Mouse (Mus musculus) kidney, postnatal 36 days (tissue): ENCODE measurements at regions not wholly inside any gene's neighbourhood (a gene's known extent, or its start where the extent isn't known, plus 50 kb on each side); places are given as distances from the start of the nearest gene placed in this dataset.

Experiments
- DNase-seq, 2 experiments: peaks; one replicate each; pipeline ENCODE4 v3.0.0; 2021 to 2022; ENCODE audit warnings: mixed read lengths in 2 of 2

GRCm38 (mm10) chr8:116025321-116025720 lies 317.7 kb upstream of the Maf start:
- DNase-seq: peak in 1 of 2 experiments; percentile 13

GRCm38 (mm10) chr8:116024811-116025210 lies 317.2 kb upstream of the Maf start:
- peak; percentile 10 to 56 for DNase-seq

DNA sequence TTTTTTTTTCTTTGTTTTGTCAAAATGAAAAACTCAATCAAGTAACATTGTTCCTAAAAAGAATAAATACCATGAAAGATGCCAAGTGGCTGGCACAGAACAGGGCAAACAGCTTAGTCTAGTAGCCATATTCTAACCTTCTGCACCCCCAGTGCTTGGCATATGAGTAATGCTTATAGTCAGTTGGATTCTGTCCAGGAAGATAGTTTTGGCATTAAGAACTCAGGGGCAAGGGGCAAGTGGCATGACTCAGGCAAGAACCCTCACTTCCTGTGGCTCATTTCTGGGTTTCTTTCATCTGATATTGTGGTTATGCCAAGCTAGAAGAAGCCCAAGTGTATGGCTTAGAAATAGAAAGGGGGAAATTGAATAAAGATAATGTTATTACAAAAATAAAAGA lies 314.1 kb upstream of the Maf start:
- DNase-seq: no peak

DNA sequence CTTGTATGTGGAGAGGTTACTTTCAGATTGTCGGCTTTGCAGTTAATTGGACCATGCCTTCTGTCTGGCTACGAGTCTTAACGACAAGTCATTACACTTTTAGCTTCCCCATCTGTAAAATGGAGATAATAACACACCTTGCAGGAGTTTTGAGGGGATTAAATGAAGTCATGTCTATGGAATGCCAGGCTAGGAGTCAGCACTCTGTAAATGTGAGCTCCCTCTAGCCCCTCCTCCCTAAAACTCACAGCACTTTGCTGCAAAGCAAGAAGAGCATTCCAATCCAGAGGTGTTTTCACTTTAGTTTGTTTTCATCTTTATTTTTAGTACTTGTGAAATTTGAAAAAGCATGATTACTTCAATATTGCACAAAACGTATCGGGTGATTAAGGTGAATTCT lies 287.7 kb upstream of the Maf start:
- DNase-seq: no peak

GRCm38 (mm10) chr8:115991989-115992388 lies 284.4 kb upstream of the Maf start:
- DNase-seq: no peak

DNA sequence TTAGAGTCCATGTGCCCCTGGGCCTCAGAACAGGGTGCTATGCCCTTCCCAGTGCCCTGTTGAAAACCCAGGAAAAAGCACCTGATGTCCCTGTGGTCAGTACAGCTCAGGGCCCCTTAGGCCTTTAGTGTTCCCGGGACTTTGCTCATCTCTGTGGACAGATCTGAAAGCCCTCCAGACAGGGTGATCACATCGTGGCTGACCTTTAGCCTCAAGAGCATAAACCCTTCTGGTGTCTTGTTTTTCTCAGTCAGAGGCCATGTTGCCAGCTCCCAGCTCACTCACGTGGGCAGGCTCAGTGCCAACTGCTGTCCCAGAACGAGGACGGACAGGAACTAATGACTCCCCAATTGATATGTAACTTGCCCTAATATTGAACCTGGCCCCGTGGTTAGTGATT lies 275.8 kb upstream of the Maf start:
- peak; percentile 93 to 94 for DNase-seq

DNA sequence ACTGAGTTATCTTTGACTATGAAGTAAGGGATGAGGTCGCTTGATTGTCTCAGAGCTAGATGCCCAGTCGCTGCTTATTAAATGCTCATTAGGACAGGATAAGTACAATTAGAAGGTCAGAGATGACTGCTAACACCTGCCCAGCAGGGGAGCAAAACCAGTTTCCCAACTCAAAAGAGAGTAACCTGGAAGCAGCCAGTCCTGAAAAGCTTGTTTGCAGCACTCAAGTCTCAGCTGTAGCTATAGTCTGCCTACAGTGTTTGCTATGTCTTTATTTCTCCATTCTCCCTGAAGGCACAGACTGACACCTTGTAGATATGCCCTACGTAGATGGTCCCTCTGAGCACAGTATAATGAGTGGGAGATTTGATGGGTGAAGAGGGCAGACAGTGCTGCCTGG lies 274.7 kb upstream of the Maf start:
- no peak for DNase-seq

- DNase-seq: peak; percentile 61 to 66
Measured at GRCm38 (mm10) chr8:115981426-115981825, 273.8 kb upstream of the Maf start.

- peak; percentile 32 to 70 for DNase-seq
Measured at GRCm38 (mm10) chr8:115980616-115981015, 273.0 kb upstream of the Maf start.

DNA sequence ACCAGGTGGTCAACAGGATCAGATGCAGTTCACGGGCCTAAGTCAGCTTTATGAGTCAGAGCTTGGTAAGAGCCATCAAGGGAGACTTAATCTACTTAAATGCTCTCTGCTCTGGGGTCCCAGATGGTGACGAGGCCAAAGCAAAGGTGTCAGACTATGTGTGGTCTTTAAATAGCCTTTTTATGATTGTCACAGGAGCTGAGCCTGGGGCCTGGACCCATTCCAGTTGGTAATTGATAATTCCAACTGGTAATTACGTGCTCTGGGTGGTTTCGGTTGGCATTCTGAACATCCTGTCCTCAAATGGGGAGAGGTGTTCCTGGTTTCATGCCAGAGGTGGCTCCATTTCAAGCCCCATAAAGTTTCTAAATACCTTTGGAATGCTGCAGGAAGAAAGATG lies 269.6 kb upstream of the Maf start:
- DNase-seq: peak; percentile 40 to 69

GRCm38 (mm10) chr8:115974706-115975105 lies 267.1 kb upstream of the Maf start:
- DNase-seq: no peak

DNA sequence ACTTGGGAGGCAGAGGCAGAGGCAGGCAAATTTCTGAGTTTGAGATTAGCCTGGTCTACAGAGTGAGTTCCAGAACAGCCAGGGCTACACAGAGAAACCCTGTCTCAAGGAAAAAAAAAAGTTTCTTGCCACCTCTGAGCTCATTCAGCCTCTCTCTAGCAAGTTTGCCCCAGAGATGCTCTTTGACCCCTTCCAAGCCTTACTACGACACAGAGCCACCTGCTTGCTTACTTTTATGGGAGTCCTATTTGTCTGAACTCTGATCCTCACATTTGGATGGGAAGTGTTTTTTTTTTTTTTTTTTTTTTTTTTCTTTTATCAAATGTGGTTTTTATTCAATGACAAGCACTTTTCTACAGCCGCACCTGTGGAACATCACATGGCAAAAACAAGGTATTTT lies 263.8 kb upstream of the Maf start:
- peak; percentile 45 to 56 for DNase-seq

DNA sequence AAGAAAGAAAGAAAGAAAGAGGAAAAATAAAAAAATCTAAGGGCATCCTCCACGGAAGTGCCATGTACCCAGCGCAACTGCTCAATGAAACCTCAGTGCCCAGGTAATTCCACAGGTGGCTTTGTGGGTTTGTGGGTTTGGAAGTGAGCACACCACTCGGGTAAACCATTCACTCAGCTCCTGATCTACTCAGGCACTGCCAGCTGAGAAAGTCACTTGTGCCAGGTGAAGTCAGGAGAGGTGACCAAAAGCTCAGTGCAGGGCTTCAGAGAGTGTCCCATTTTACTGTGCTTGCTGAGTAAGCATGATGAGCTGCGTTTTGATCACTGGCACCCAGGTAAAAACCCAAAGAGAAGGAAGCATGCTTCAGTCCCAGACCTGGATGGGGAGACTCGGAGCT lies 260.5 kb upstream of the Maf start:
- peak; percentile 37 to 47 for DNase-seq

- no peak for DNase-seq
Measured at GRCm38 (mm10) chr8:115965981-115966380, 258.4 kb upstream of the Maf start.

- no peak for DNase-seq
Measured at GRCm38 (mm10) chr8:115955371-115955770, 247.8 kb upstream of the Maf start.

DNA sequence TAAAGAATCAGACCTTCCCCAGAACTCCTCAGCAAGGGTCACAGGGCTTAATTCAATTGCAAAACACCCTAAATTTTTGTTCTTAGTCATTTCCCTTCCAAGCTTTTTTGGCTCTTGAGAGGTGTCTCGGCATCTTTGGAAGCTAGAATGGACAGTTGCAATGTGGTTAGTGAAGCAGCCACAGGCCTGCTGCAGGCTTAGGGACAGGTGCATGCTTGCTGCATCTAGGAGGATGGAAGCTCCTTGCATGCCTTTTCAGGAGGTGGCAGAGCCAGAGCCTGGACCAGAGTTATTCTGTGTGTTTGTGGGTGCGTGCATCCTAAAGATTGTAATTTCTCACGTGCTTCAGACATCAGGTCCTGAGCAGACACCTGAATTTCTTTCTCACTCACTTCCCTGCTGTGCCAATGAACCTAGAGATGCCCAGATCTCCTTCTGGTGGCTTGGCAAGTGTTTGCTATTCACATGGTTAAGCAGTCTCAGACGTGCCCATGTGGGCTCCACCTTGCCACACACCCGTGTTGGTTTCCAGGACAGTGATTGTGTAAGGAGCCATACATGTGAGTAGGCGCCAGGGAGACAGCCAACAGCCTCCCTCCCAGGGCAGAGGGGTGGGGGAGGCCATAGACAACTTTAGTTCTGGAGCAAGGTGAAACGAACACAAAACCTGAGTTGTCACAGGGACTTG lies 246.3 kb upstream of the Maf start:
- DNase-seq: no peak

- no peak for DNase-seq
Measured at GRCm38 (mm10) chr8:115952496-115952895, 244.9 kb upstream of the Maf start.

- no peak for DNase-seq
Measured at GRCm38 (mm10) chr8:115948916-115949315, 241.3 kb upstream of the Maf start.

DNA sequence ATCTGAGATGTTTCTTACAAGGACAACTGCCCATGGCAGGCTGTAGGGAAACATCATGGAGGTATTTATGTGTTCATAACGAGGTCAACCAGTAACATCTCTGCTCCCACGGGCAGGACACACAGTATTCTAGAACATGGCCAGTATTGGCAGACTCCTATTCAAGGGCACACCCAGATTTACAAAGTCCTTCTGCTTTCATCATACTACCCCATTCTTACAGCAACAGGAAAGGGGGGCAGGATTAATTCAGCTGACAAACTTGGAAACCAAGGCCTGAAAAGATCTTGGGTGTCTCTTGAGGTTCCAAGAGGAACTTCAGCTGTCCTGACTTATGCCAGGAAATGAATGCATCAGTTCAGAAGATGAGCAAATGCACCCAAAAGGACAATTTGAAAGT lies 240.4 kb upstream of the Maf start:
- no peak for DNase-seq

GRCm38 (mm10) chr8:115942731-115943509 lies 235.3 kb upstream of the Maf start:
- DNase-seq: peak; percentile 19 to 26

DNA sequence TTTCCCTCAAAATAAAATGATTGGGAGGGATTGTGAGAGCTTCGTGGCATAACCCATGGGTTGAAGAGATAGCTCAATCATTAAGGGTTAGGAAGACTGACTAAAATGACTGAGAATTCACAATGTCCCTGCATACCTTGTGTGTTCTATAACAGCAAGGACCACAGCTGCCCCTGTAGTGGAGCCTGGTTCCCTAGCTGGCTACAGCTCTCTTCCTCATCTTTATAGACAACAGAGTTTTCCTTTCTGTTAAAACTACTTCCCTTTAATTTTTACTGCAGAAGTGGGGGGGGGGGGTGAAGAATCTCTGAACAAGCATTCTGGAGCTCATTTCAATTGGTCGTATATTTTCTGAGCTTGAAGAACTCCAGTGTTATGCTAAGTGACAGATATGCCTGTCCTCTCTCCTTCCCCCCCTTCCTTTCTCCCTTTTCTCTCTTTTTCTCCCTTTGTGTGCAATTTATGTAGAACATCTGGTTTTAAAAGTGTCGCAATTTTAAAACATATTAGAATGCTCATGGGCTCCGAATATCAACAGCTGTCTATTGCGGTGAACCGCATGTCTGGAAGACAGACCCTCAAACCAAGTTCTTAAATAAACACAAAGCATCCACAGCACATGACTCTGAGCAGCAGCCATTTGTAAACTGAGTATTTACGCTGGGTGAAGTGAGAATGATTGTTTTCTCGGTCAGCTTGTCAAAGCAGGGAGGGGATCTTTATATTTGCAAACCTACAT lies 222.0 kb upstream of the Maf start:
- DNase-seq: no peak

GRCm38 (mm10) chr8:115921889-115922288 lies 214.3 kb upstream of the Maf start:
- no peak for DNase-seq

DNA sequence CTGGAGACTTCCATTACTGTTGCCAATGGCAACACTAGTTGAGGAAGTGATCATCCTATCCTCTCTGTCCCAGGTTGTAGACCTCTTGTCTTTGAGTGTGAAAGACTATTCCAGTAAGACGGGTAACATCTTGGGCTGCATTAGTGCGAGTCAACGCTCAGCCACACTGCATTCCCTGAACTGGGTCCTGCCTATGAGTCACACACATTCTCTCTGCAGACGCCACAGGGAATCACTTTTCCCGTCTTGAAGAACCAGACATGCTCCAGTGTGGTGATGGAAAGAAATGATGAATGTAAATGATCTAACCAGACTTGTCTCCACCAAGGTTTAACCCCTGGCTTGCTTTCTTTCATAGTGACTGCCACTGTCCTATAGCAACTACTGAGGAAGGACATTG lies 199.1 kb upstream of the Maf start:
- DNase-seq: no peak
